Mouse (Mus musculus) E14TG2a.4 (cell line): ENCODE measurements around the gene Acsl6.

Experiments
- CTCF ChIP-seq: conservative IDR thresholded peaks from 2 replicates; pipeline ENCODE4 v1.5.1; 2014; ENCODE audit warnings: low read length
- NANOG ChIP-seq: IDR thresholded peaks from 2 replicates; pipeline ENCODE4 v1.6.1; 2014; ENCODE audit warnings: borderline replicate concordance, low read length, mixed read lengths
- POU5F1 ChIP-seq: IDR thresholded peaks from 2 replicates; pipeline ENCODE4 v1.6.1; 2014; ENCODE audit warnings: low read length, borderline replicate concordance

DNA sequence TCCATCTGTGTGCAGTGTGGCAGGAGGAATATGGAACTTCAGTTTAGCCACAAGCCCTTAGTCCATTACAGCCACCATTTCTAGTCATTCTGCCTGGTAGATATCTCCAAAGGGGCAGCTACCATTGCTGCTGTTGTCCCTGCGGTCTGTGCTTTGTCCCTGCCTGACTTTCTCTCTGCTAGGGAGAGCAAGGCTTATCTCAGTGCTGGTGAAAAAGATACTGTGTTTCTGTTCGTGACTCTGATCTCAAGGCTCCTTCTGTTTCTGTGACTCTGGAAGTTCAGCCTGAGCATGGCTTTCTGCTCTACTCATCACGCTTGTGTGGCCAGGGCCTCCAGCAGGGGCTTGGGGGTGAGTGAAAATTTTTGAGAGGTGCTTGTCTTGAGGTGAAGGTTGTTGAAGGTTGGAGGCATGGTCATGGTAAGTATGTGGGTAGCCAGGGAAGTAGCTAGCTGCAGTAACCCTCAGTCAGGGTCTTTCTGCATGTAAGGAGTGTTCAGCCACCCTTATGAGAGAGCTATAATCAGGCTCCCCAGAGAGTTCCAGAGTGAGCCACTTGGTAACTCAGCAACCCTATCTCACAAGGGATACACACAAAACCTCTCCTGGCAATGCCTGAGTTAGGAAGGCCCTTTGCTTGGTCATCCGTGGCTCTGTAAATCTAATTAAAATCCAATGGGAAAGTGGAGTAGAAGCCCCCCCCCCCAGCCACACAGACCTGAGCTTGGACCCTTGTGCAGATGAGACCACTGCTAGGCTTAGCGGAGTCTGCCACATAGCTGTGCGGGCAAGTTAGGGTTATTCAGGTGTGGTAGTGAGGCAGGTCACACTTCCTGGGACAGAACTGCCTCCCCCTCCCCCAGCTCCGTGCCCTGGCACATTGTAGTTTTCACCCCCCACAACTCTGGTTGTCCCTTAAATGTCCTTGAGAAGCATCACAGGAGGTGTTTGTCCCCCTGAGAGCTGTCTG lies 10.1 kb downstream of the Acsl6 start:
- TF ChIP-seq CTCF, result no peak
- no peak for TF ChIP-seq NANOG
- no peak for TF ChIP-seq POU5F1
